Mouse (Mus musculus) gastrocnemius, adult 2 months (tissue): ENCODE measurements around the gene Ndufaf2. TPM values are rescaled to one million over a fixed set of nuclear protein-coding genes. Genes with fewer than 3 reads are reported as not detected.

ENCODE experiments used
- DNase-seq: peaks from one replicate; pipeline ENCODE4 v3.0.0; 2022
- H3K27ac ChIP-seq: fragments of 200-600 bp; 2 replicates; pipeline ENCODE4 v1.8.1; 2022; ENCODE audit warnings: mild to moderate bottlenecking
- H3K4me3 ChIP-seq: fragments of 200-600 bp; 2 replicates; pipeline ENCODE4 v1.8.1; 2022; ENCODE audit warnings: mild to moderate bottlenecking, moderate library complexity
- CTCF ChIP-seq: fragments of 200-600 bp; IDR thresholded peaks from 2 replicates; pipeline ENCODE4 v1.8.1; 2022; ENCODE audit warnings: antibody characterized with exemption, mild to moderate bottlenecking, moderate library complexity
- intact Hi-C: fragments of 180-260 bp; cut with DNase I; formaldehyde crosslinking; loops from one replicate; pipeline ENCODE4 v1.15.1; 2025
- total RNA-seq, 2 experiments: library from RNA; stranded (reverse); gene quantifications; 2 replicates each; pipeline ENCODE4 v1.2.3; 2021

Gene Ndufaf2
- total RNA-seq, 2 experiments from 2014 or later, result 13.4 to 20.2 TPM

DNA sequence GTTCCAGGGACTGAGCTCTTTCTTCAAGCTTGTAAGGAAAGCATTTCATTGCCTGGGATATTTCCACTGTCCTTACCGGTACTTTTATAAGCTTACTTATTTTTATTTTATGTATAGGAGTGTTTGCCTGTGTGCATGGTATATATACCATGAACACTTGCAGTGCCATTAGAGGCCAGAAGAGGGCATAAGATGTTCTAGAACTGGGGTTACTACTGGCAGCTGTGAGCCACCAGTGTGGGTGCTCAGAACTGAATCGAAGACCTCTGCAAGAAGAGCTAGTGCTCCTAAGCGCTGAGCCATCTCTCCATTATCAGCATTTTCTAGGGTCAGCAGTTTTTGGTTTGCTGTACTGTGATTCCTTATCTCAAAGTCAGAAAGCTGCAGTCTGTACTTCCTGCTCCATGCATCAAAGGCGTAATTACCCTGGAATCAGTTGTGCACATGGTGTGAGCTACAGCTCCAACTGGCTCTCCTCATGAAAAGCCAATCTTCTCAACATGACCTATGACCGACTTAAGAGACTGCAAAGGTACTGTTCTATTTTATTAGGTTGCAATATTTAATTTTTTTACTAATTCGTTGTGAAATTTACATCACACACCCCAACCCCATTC lies 175.1 kb downstream of the Ndufaf2 start:
- no peak for TF ChIP-seq CTCF
- DNase-seq, result no peak

DNA sequence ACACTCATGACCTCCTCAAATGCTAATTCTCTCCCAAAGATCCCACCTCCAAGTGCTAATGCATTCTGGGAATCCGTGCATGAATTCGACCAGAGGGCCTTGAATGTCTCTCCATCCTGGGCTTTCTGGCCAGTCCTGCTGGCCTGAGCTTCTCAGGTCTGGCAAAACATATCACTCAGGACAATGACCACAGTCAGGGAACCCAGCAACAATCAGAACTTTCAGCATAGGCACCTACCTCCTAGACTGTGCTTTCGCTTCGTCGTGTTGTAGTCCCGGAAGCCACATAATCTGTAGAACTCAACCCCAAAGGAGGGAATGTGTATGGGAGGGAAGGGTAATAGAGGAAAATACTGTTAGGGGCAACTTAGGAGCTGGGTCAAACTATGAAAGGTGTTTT lies 179.0 kb downstream of the Ndufaf2 start:
- H3K4me3 ChIP-seq, result no peak overlapping the region
- H3K27ac ChIP-seq, result no peak overlapping the region
- intact Hi-C loops, result no loop called here
- TF ChIP-seq CTCF, result no peak
- DNase-seq, result no peak

More for the DNA sequence above, 175.1 kb downstream of the Ndufaf2 start:
- H3K4me3 ChIP-seq, result no peak overlapping the region
- intact Hi-C loops, result no loop called here
- H3K27ac ChIP-seq, result no peak overlapping the region

DNA sequence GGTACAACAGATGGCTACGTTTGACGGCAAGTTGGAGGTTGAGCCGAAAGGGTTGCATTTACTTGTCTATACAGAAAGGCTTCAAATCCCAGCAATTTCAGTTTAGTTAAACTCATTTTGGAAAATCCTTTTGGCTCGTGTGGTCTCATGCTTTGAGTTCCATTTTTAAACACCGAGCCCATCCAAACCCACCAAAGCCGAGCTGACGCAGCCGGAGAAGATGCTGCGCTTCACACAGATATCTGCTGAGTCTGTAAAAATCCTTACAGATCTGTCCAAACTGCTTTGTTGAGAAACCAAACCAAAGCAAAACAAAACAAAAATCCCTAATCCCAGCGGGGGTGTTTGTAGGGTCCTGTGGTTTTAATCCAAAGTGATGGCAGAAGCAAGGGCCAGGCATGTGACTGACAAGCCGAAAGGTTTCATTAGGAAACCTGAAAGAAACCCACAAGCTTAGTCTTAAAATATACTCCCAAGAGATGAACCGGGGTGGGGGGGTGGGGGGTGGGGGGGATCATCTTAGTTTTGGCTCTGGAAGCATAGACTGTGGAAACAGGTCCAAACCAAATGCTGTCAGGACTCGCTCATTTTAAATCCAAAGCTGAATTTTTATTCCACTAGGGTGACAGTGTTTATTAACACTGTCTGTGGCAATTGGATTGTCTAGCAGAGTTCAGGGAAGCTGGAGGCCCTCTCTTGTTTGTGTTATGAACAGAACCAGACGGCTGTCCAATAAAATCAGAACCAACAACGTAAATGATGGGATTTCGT lies 181.4 kb downstream of the Ndufaf2 start:
- no peak for DNase-seq
- intact Hi-C loops, result no loop called here
- Histone ChIP-seq H3K27ac (no peak overlapping the region), H3K4me3 (no peak overlapping the region)
- TF ChIP-seq CTCF, result no peak

DNA sequence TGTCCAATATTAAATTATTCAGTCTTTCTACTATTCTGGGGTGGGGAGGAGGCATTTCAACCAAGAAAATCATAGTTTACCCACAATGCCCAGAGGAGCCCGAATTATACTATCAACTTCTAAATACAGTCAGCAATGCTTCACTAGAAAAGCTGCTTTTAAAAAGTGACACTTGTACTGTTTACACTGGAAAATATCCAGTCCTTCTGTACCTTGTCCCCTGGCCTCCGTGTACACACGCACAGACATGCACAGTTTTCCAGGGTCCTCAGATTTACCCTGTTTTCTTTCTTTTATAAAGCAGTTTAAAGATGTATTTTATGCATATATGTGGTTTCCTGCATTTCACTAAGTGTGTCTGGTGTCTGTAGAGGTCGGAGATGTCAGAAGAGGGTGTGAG lies 186.0 kb downstream of the Ndufaf2 start:
- intact Hi-C loops, result no loop called here
- no peak for TF ChIP-seq CTCF
- Histone ChIP-seq H3K27ac (no peak overlapping the region), H3K4me3 (no peak overlapping the region)
- no peak for DNase-seq

DNA sequence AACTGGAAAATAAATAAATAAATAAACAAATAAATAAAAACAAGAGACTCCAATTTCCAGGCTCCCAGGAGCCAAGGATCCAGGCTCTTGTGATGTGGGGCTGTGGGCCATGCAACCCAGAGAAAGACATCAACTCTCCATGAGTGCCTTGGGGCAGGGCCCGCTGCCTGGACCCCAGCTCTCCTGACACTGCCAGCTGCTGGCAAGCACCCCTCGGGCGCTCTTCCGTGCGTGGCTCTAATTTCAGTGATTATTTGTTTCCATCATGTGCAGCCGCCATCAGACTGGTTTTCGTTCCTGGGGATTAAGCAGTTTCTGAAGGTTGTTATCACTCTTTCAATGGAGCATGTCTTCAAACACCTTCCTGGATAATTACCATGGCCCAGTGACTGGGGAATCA lies 186.6 kb downstream of the Ndufaf2 start:
- TF ChIP-seq CTCF, result no peak
- DNase-seq, result no peak
- no peak overlapping the region for H3K27ac ChIP-seq
- H3K4me3 ChIP-seq, result no peak overlapping the region
- intact Hi-C loops, result no loop called here

DNA sequence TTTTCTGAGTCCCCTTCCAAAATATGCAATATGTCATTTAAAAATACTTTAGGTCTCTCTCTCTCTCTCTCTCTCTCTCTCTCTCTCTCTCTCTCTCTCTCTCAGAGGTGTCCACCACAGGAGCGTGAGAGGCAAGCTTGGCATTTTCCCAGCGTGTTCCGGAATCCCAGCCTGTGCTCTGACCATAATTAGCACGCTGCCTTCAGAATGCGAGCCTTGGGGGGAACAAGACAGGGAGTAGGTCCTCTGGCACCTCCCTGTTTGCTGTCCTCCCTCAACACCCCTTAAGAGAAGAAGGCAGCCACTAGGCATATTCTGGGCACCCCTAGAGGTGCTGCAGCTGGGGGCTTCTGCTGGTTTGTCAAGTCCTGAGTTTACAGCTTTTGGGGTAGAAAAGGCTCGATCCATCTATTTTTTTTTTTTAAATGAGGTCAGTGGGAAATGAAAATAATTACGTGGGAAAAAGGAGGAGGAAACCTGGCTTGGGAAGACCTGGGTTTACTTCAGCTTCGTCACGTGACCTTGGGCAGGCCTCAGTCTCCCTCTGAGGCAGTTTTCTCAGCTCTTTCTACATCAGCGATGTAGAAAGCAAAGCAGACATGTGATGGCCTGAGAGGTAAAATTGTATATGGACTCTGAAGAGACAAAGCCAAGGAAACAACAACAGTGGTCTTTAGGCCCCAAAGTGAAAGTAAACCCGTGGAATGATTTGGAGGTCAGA lies 187.8 kb downstream of the Ndufaf2 start:
- Histone ChIP-seq H3K4me3 (no peak overlapping the region), H3K27ac (no peak overlapping the region)
- no peak for TF ChIP-seq CTCF
- intact Hi-C loops, result no loop called here
- DNase-seq, result no peak

DNA sequence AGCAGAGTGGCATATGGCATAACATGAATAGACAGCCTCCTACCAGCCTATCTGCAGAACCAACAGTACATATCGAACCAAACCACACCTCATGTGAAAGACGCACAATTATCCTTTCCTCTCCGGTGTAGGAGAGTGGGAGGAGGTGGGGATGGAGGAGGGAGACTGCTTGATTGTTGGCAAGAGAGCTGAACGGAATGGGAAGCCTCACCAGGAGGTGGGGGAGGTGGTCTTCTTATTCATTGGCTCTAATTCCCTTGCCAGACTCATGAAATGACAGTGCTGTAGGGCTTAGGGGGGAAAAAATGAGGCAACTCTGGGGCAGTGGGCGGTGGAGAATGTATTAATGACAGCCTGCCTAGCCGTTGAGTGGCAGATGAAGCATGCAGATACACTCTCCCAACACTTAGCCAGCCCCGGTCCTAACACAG lies 188.4 kb downstream of the Ndufaf2 start:
- intact Hi-C loops, result no loop called here
- no peak for DNase-seq
- TF ChIP-seq CTCF, result no peak
- no peak overlapping the region for H3K27ac ChIP-seq
- H3K4me3 ChIP-seq, result no peak overlapping the region

DNA sequence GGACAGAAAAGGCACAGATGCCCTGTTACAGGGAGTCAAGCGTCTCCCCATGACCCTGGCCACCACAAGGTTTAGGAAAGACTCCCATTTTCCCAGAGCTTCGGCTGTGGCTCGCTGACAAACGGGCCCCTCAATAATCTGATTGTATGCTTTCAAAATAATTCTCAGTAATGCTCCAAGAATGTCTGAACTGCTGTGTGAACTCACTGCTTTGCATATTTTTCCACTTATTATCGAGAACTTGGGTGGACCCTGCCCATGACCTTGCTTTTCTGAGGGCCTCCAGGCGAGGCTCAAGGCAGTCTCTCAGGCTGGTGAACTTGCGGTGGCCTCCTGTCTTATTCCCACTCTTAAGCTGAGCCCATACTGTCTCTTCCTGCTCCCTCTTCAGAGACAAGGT lies 193.8 kb downstream of the Ndufaf2 start:
- H3K27ac ChIP-seq, result no peak overlapping the region
- H3K4me3 ChIP-seq, result no peak overlapping the region
- no peak for DNase-seq
- no peak for TF ChIP-seq CTCF
- intact Hi-C loops, result no loop called here

DNA sequence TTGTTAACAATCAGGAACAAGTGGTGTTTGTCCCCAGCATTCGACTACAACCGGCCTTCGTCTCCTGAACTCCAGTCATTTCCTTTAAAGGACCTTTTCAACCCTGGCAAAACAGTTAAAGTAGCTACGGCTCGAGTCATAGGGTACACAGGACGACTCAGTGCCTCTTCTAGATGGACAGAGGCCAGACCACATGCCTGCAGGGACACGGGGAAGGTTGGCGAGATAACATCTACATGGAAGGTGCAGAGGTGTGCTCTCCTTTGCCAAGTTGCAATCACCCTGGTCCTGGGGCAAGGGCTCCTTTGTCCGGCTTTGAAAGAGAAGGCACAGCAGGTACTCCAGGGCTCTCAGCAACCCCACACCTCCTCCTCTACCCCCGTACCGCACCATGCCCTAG lies 195.0 kb downstream of the Ndufaf2 start:
- intact Hi-C loops, result no loop called here
- no peak overlapping the region for H3K27ac ChIP-seq

DNA sequence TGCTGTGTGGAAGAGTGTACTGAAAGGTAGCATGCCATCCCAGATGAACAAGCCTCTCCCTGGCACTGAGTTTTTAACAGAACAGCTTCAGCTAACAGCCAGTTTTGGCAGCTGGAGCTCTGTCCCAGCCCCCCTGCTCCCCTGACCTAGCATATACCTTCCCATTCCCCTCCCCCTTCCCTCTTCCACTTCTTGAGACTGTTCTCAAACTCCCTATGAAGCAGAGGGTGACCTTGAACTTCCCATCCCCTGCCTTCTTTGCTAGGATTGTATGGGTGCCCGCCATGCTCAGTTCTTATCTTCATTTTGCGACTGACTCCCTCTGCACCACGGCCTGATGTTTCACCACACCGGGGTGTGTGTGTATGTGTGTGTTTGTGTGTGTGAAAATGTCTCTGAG lies 195.7 kb downstream of the Ndufaf2 start:
- Histone ChIP-seq H3K4me3 (no peak overlapping the region), H3K27ac (no peak overlapping the region)
- no peak for DNase-seq
- TF ChIP-seq CTCF, result no peak
- intact Hi-C loops, result no loop called here

More for the DNA sequence above, 195.0 kb downstream of the Ndufaf2 start:
- H3K4me3 ChIP-seq, result no peak overlapping the region
- TF ChIP-seq CTCF, result no peak
- DNase-seq, result no peak

DNA sequence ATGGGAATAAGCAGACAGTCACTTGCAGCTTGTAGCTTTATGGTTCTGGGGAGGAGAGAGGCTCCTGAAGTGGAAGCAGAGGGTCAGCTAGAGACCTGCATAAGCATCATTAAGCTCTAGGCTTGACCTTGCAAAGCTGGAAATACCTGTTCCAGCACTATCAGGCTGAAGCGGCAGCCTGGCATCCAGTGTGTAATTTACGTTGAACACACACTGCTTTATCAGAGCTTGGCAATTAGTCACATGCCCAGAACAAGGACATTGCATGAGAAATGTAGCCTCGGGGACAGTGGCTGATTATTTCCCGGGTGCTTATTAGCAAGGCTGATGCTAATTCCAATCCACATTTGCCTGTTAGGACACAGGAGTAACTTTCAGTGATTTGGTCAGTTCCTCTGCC lies 196.5 kb downstream of the Ndufaf2 start:
- no peak for DNase-seq
- intact Hi-C loops, result no loop called here
- Histone ChIP-seq H3K4me3 (no peak overlapping the region), H3K27ac (no peak overlapping the region)
- TF ChIP-seq CTCF, result no peak

DNA sequence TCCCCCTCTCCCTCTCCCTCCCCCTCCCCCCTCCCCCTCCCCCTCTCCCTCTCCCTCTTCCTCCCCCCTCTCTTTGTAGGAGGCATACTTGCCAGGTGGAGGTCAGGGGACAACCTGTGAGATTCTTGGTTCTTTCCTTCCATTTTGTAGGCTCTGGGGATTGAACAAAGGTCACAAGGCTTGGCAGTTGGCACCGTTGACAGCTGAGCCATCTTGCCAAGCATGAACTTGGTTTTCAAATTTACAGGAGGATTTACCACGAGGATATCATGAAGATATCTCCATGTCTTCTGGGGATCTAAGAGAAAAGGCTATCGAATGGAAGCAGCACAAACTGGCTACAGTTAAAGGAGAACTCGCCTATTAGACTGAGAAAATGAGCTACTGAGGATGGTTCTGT lies 196.9 kb downstream of the Ndufaf2 start:
- intact Hi-C loops, result no loop called here
- TF ChIP-seq CTCF, result no peak

DNA sequence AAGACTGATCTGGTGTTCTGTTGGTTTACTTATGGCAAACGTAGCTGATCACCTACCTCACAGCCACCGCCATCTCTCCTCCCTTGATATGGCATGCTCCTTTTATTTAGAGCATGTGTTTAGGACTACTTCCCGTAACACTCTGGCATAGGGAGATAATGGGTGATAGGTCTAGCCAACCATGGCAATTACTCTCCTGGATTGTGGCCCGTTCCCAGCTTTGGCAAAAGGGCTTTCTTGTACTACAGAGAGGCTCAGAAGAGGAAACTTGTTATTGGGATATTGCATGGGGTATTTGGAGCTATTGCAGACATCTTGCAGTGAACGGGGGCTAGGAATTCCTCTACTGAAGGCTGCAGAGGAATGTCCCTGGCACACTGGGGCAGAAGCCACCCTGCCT lies 197.9 kb downstream of the Ndufaf2 start:
- no peak for DNase-seq
- no peak overlapping the region for H3K4me3 ChIP-seq
- H3K27ac ChIP-seq, result no peak overlapping the region
- intact Hi-C loops, result no loop called here
- TF ChIP-seq CTCF, result no peak

More for the DNA sequence above, 196.9 kb downstream of the Ndufaf2 start:
- DNase-seq, result no peak
- Histone ChIP-seq H3K27ac (no peak overlapping the region), H3K4me3 (no peak overlapping the region)

DNA sequence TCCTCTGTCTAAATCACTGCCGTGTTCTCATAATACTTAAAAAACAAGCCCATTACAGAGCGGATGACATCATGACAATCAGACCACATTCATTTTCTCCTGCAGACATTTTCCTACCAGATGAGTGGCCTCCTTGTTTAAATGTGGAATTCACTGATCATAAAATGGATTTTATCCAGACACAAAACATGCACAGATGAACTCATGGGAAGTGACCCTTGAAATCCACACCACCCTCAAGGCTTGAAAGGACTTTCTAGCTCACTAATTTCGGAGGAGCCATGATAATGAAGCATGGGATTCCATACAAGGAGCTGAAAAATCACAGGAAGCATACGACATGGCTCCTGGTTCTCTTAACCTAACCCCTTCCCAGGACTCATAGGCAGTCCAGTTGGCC lies 198.5 kb downstream of the Ndufaf2 start:
- no peak for TF ChIP-seq CTCF
- no peak overlapping the region for H3K27ac ChIP-seq
- no peak for DNase-seq
- intact Hi-C loops, result no loop called here
- H3K4me3 ChIP-seq, result no peak overlapping the region
